Mouse (Mus musculus): ENCODE results near the gene Gm7534. TPM values are rescaled to one million over a fixed set of nuclear protein-coding genes. Genes with fewer than 3 reads are reported as not detected.

Gene Gm7534
- polyA plus RNA-seq, 1 experiment from 2014 or later = not detected

GRCm38 (mm10) chr4:134238686-134239085, 35.9 kb upstream of the Gm7534 start:
- Histone ChIP-seq H3K9ac (peak overlapping the region; percentile 45; the same call in 1 of the 2 replicates), H3K27me3 (peaks cover 45% of the 10 kb centered on the region), H3K9me3 (no peaks in the 10 kb centered on the region), H3K36me3 (0 out of 2 replicates have a peak, but pooled peaks cover 3% of the 10 kb centered on the region), H3K27ac (no peak overlapping the region), H3K4me1 (peaks cover 10% of the 10 kb centered on the region), H3K4me2 (replicated peaks) (peak overlapping the region; percentile 56), H3K4me3 (peak overlapping the region; percentile 34; the same call in 1 of the 2 replicates)
- 10% methylated on average over 10 of the region's 10 CpGs for WGBS
- ATAC-seq (ENCODE audit: low FRiP score, low read depth) = no peak

GRCm38 (mm10) chr4:134238279-134238651, 35.5 kb upstream of the Gm7534 start, which contains the start of gene Cnksr1:
Gene Cnksr1, minus strand, starts transcription at chr4:134238399.
- Histone ChIP-seq H3K27me3 (peaks cover 45% of the 10 kb centered on the region), H3K27ac (no peak within 1 kb of the TSS), H3K4me1 (peaks cover 10% of the 10 kb centered on the region), H3K4me2 (replicated peaks) (peak within 1 kb of the TSS; percentile 56), H3K9ac (peak within 1 kb of the TSS; percentile 45), H3K9me3 (no peaks in the 10 kb centered on the region), H3K4me3 (peak within 1 kb of the TSS; percentile 34), H3K36me3 (no peaks in the 10 kb centered on the region)
- 2% methylated on average over 18 of the region's 18 CpGs for WGBS
- ATAC-seq (ENCODE audit: low FRiP score, low read depth) = 0 out of 2 replicates have a peak, but pooled peaks have one; percentile 32

GRCm38 (mm10) chr4:134237582-134238278, 34.9 kb upstream of the Gm7534 start:
- Histone ChIP-seq H3K9ac (peak overlapping the region; percentile 45), H3K4me2 (replicated peaks) (peak overlapping the region; percentile 56), H3K36me3 (no peaks in the 10 kb centered on the region), H3K27ac (no peak overlapping the region), H3K4me3 (peak overlapping the region; percentile 34), H3K4me1 (peaks cover 10% of the 10 kb centered on the region), H3K9me3 (no peaks in the 10 kb centered on the region), H3K27me3 (peaks cover 45% of the 10 kb centered on the region)
- ATAC-seq (ENCODE audit: low FRiP score, low read depth) = no peak
- WGBS = 22% methylated on average over 19 of the region's 19 CpGs

GRCm38 (mm10) chr4:134234876-134235275, 32.1 kb upstream of the Gm7534 start:
- H3K4me1 ChIP-seq = peaks cover 10% of the 10 kb centered on the region
- H3K9ac ChIP-seq = no peak overlapping the region
- H3K27me3 ChIP-seq = peaks cover 45% of the 10 kb centered on the region
- H3K4me3 ChIP-seq = no peak overlapping the region
- no peaks in the 10 kb centered on the region for H3K36me3 ChIP-seq
- WGBS = 81% methylated on average over 5 of the region's 5 CpGs
- no peak for ATAC-seq (ENCODE audit: low FRiP score, low read depth)
- H3K9me3 ChIP-seq = no peaks in the 10 kb centered on the region
- no peak overlapping the region for H3K27ac ChIP-seq
- H3K4me2 ChIP-seq (replicated peaks) = no peak overlapping the region

- H3K27ac ChIP-seq = no peak overlapping the region
- H3K36me3 ChIP-seq = no peaks in the 10 kb centered on the region
- no peak overlapping the region for H3K4me2 ChIP-seq (replicated peaks)
- WGBS = 30% methylated on average over 8 of the region's 8 CpGs
- no peak overlapping the region for H3K4me3 ChIP-seq
- no peak for ATAC-seq (ENCODE audit: low FRiP score, low read depth)
- H3K4me1 ChIP-seq = no peaks in the 10 kb centered on the region
- H3K27me3 ChIP-seq = 0 out of 2 replicates have a peak, but pooled peaks cover 4% of the 10 kb centered on the region
- H3K9ac ChIP-seq = no peak overlapping the region
- no peaks in the 10 kb centered on the region for H3K9me3 ChIP-seq
These were observed 27.6 kb upstream of the Gm7534 start for GRCm38 (mm10) chr4:134230431-134230830.

GRCm38 (mm10) chr4:134227194-134227593, 24.4 kb upstream of the Gm7534 start, which contains the start of gene Catsper4:
Gene Catsper4, minus strand, starts transcription at chr4:134227383.
- no peak for ATAC-seq (ENCODE audit: low FRiP score, low read depth)
- Histone ChIP-seq H3K4me1 (no peaks in the 10 kb centered on the region), H3K9ac (no peak within 1 kb of the TSS), H3K27ac (no peak within 1 kb of the TSS), H3K27me3 (no peaks in the 10 kb centered on the region), H3K4me3 (no peak within 1 kb of the TSS), H3K36me3 (no peaks in the 10 kb centered on the region), H3K4me2 (replicated peaks) (no peak within 1 kb of the TSS), H3K9me3 (no peaks in the 10 kb centered on the region)
- 65% methylated on average over 8 of the region's 8 CpGs for WGBS

- Histone ChIP-seq H3K27ac (no peak overlapping the region), H3K27me3 (no peaks in the 10 kb centered on the region), H3K36me3 (no peaks in the 10 kb centered on the region), H3K4me3 (no peak overlapping the region), H3K9ac (no peak overlapping the region), H3K9me3 (no peaks in the 10 kb centered on the region), H3K4me2 (replicated peaks) (no peak overlapping the region), H3K4me1 (no peaks in the 10 kb centered on the region)
- no peak for ATAC-seq (ENCODE audit: low FRiP score, low read depth)
- WGBS = 63% methylated on average over 11 of the region's 11 CpGs
These were observed 20.2 kb upstream of the Gm7534 start for GRCm38 (mm10) chr4:134222793-134223600.

- Histone ChIP-seq H3K36me3 (no peaks in the 10 kb centered on the region), H3K9ac (no peak overlapping the region), H3K4me2 (replicated peaks) (no peak overlapping the region), H3K27ac (no peak overlapping the region), H3K4me1 (no peaks in the 10 kb centered on the region), H3K27me3 (no peaks in the 10 kb centered on the region), H3K4me3 (no peak overlapping the region), H3K9me3 (no peaks in the 10 kb centered on the region)
- 55% methylated on average over 6 of the region's 6 CpGs for WGBS
- no peak for ATAC-seq (ENCODE audit: low FRiP score, low read depth)
These were observed 3.8 kb upstream of the Gm7534 start for GRCm38 (mm10) chr4:134206488-134207053.

GRCm38 (mm10) chr4:134203340-134203896, 614 bp upstream of the Gm7534 start:
- Histone ChIP-seq H3K9ac (no peak overlapping the region), H3K27me3 (no peaks in the 10 kb centered on the region), H3K4me2 (replicated peaks) (no peak overlapping the region), H3K27ac (no peak overlapping the region), H3K4me3 (no peak overlapping the region), H3K36me3 (no peaks in the 10 kb centered on the region), H3K4me1 (no peaks in the 10 kb centered on the region), H3K9me3 (no peaks in the 10 kb centered on the region)
- ATAC-seq (ENCODE audit: low FRiP score, low read depth) = no peak
- 82% methylated on average over 17 of the region's 17 CpGs for WGBS

- H3K27me3 ChIP-seq = no peaks in the 10 kb centered on the region
- H3K4me1 ChIP-seq = no peaks in the 10 kb centered on the region
- WGBS = 83% methylated on average over 2 of the region's 2 CpGs
- H3K9ac ChIP-seq = no peak overlapping the region
- ATAC-seq (ENCODE audit: low FRiP score, low read depth) = no peak
- no peaks in the 10 kb centered on the region for H3K36me3 ChIP-seq
- H3K9me3 ChIP-seq = no peaks in the 10 kb centered on the region
- H3K4me3 ChIP-seq = no peak overlapping the region
- H3K4me2 ChIP-seq (replicated peaks) = no peak overlapping the region
- no peak overlapping the region for H3K27ac ChIP-seq
These were observed 3.4 kb downstream of the Gm7534 start for GRCm38 (mm10) chr4:134199371-134199770.

- WGBS = under 1% methylated on average over 22 of the region's 22 CpGs
- ATAC-seq (ENCODE audit: low FRiP score, low read depth) = no peak
- H3K27ac ChIP-seq = peak overlapping the region; percentile 81
These were observed 16.5 kb downstream of the Gm7534 start for GRCm38 (mm10) chr4:134186268-134186667.

GRCm38 (mm10) chr4:134185569-134185968, 17.2 kb downstream of the Gm7534 start:
- Histone ChIP-seq H3K9me3 (no peaks in the 10 kb centered on the region), H3K36me3 (no peaks in the 10 kb centered on the region), H3K27me3 (no peaks in the 10 kb centered on the region), H3K4me2 (replicated peaks) (peak overlapping the region; percentile 93), H3K27ac (no peak overlapping the region), H3K4me3 (peak overlapping the region; percentile 68), H3K4me1 (peaks cover 11% of the 10 kb centered on the region), H3K9ac (peak overlapping the region; percentile 86)
- WGBS = 78% methylated on average over 3 of the region's 3 CpGs
- ATAC-seq (ENCODE audit: low FRiP score, low read depth) = no peak

More at GRCm38 (mm10) chr4:134186268-134186667, 16.5 kb downstream of the Gm7534 start:
- Histone ChIP-seq H3K9me3 (no peaks in the 10 kb centered on the region), H3K27me3 (no peaks in the 10 kb centered on the region), H3K4me3 (peak overlapping the region; percentile 68), H3K36me3 (no peaks in the 10 kb centered on the region), H3K4me2 (replicated peaks) (peak overlapping the region; percentile 93), H3K9ac (peak overlapping the region; percentile 86), H3K4me1 (peaks cover 11% of the 10 kb centered on the region)
